Mouse (Mus musculus) midbrain, embryonic 12.5 days (tissue): Measurements from ENCODE around the gene Tmem59l. TPM values are rescaled to one million over a fixed set of nuclear protein-coding genes. Genes with fewer than 3 reads are reported as not detected.

Experiments
- ATAC-seq: fragments of 200-750 bp; cut with Nextera tagmentation; 2 replicates; pipeline ENCODE4 v1.8.0; 2017; ENCODE audit warnings: low read depth, moderate TSS enrichment, moderate library complexity; ENCODE audit not compliant: low FRiP score
- H3K27ac ChIP-seq: fragments of 300-500 bp; sonication (generic); replicated peaks from 2 replicates; pipeline ENCODE4 v1.5.1; 2016; ENCODE audit warnings: mild to moderate bottlenecking
- H3K27me3 ChIP-seq: fragments of 300-500 bp; sonication (generic); 2 replicates; pipeline ENCODE4 v1.6.1; 2016; ENCODE audit warnings: mild to moderate bottlenecking
- H3K36me3 ChIP-seq: fragments of 300-500 bp; sonication (generic); 2 replicates; pipeline ENCODE4 v1.6.1; 2016
- H3K4me1 ChIP-seq: fragments of 300-500 bp; sonication (generic); 2 replicates; pipeline ENCODE4 v1.6.1; 2016
- H3K4me2 ChIP-seq: fragments of 300-500 bp; sonication (generic); replicated peaks from 2 replicates; pipeline ENCODE4 v1.6.1; 2016; ENCODE audit warnings: mild to moderate bottlenecking, moderate library complexity
- H3K4me3 ChIP-seq: fragments of 300-500 bp; sonication (generic); 2 replicates; pipeline ENCODE4 v1.5.1; 2016; ENCODE audit warnings: mild to moderate bottlenecking
- H3K9ac ChIP-seq: fragments of 300-500 bp; sonication (generic); replicated peaks from 2 replicates; pipeline ENCODE4 v1.6.1; 2016; ENCODE audit warnings: mild to moderate bottlenecking, moderate library complexity
- H3K9me3 ChIP-seq: fragments of 300-500 bp; sonication (generic); 2 replicates; pipeline ENCODE4 v1.6.1; 2016; ENCODE audit warnings: mild to moderate bottlenecking
- WGBS: fragments of 180-500 bp; shearing (Covaris S2); methylation state at CpG from one replicate; pipeline ENCODE4 v1.1.7; 2016; 5-methylcytosine and 5-hydroxymethylcytosine counted together
- polyA plus RNA-seq: library from polyadenylated mRNA; unstranded; fragments of >200 nt; fragmentation: Nextera tagmentation; extraction: Ambion mirVana; gene quantifications from 2 replicates; pipeline ENCODE4 v1.2.1, GENCODE M21; 2016

The Tmem59l gene
- polyA plus RNA-seq, 1 experiment from 2014 or later = 21.7 TPM

- Histone ChIP-seq H3K27me3 (peaks cover 40% of the 10 kb centered on the region), H3K27ac (peak overlapping the region; percentile 93), H3K36me3 (peaks cover 28% of the 10 kb centered on the region), H3K4me1 (peaks cover 54% of the 10 kb centered on the region), H3K4me2 (peak overlapping the region; percentile 88), H3K9ac (peak overlapping the region; percentile 87), H3K4me3 (peak overlapping the region; percentile 77), H3K9me3 (no peaks in the 10 kb centered on the region)
- WGBS = 34% methylated on average over 32 of the region's 32 CpGs
- ATAC-seq = no peak; the same call in none of the 2 replicates
Measured at GRCm38 (mm10) chr8:70505698-70506327, 18.7 kb upstream of the Tmem59l start.

GRCm38 (mm10) chr8:70504851-70505250 lies 17.7 kb upstream of the Tmem59l start:
- Histone ChIP-seq H3K4me1 (peaks cover 57% of the 10 kb centered on the region), H3K4me3 (no peak overlapping the region), H3K27me3 (peaks cover 49% of the 10 kb centered on the region), H3K4me2 (no peak overlapping the region), H3K36me3 (peaks cover 28% of the 10 kb centered on the region), H3K27ac (no peak overlapping the region), H3K9me3 (no peaks in the 10 kb centered on the region), H3K9ac (no peak overlapping the region)
- WGBS = 79% methylated on average over 3 of the region's 3 CpGs
- ATAC-seq = no peak

GRCm38 (mm10) chr8:70504291-70504716 lies 17.1 kb upstream of the Tmem59l start:
- Histone ChIP-seq H3K4me2 (no peak overlapping the region), H3K4me3 (no peak overlapping the region), H3K27me3 (peaks cover 55% of the 10 kb centered on the region), H3K9me3 (no peaks in the 10 kb centered on the region), H3K9ac (no peak overlapping the region), H3K4me1 (peaks cover 53% of the 10 kb centered on the region), H3K27ac (no peak overlapping the region), H3K36me3 (peaks cover 28% of the 10 kb centered on the region)
- ATAC-seq = no peak
- WGBS = 64% methylated on average over 16 of the region's 16 CpGs

GRCm38 (mm10) chr8:70503062-70503750 lies 16.0 kb upstream of the Tmem59l start:
- no peaks in the 10 kb centered on the region for H3K9me3 ChIP-seq
- peaks cover 19% of the 10 kb centered on the region for H3K36me3 ChIP-seq
- no peak overlapping the region for H3K9ac ChIP-seq
- no peak for ATAC-seq
- no peak overlapping the region for H3K4me3 ChIP-seq
- WGBS = 10% methylated on average over 46 of the region's 46 CpGs
- H3K27ac ChIP-seq = no peak overlapping the region
- peaks cover 43% of the 10 kb centered on the region for H3K4me1 ChIP-seq
- H3K4me2 ChIP-seq = no peak overlapping the region
- peaks cover 66% of the 10 kb centered on the region for H3K27me3 ChIP-seq

GRCm38 (mm10) chr8:70502540-70502939 lies 15.4 kb upstream of the Tmem59l start:
- no peak overlapping the region for H3K4me3 ChIP-seq
- no peak overlapping the region for H3K9ac ChIP-seq
- no peak overlapping the region for H3K27ac ChIP-seq
- peaks cover 13% of the 10 kb centered on the region for H3K36me3 ChIP-seq
- no peak overlapping the region for H3K4me2 ChIP-seq
- 33% methylated on average over 12 of the region's 12 CpGs for WGBS
- H3K27me3 ChIP-seq = peaks cover 72% of the 10 kb centered on the region
- H3K4me1 ChIP-seq = peaks cover 43% of the 10 kb centered on the region
- H3K9me3 ChIP-seq = no peaks in the 10 kb centered on the region
- no peak for ATAC-seq

- peaks cover 41% of the 10 kb centered on the region for H3K4me1 ChIP-seq
Measured at GRCm38 (mm10) chr8:70501820-70502529, 14.8 kb upstream of the Tmem59l start.

GRCm38 (mm10) chr8:70500386-70501301 lies 13.5 kb upstream of the Tmem59l start:
- Histone ChIP-seq H3K4me3 (peak overlapping the region; percentile 12), H3K9ac (no peak overlapping the region), H3K27ac (no peak overlapping the region), H3K9me3 (no peaks in the 10 kb centered on the region), H3K27me3 (peaks cover 91% of the 10 kb centered on the region), H3K36me3 (peaks cover 6% of the 10 kb centered on the region; the same call in 1 of the 2 replicates), H3K4me1 (peaks cover 35% of the 10 kb centered on the region), H3K4me2 (peak overlapping the region; percentile 21; the same call in 1 of the 2 replicates)
- ATAC-seq = no peak
- WGBS = 9% methylated on average over 39 of the region's 39 CpGs

More at GRCm38 (mm10) chr8:70501820-70502529, 14.8 kb upstream of the Tmem59l start:
- H3K27ac ChIP-seq = no peak overlapping the region
- H3K4me2 ChIP-seq = no peak overlapping the region
- H3K9me3 ChIP-seq = no peaks in the 10 kb centered on the region
- WGBS = 10% methylated on average over 23 of the region's 23 CpGs
- no peak overlapping the region for H3K4me3 ChIP-seq
- no peak overlapping the region; the same call in 1 of the 2 replicates for H3K9ac ChIP-seq
- H3K36me3 ChIP-seq = peaks cover 7% of the 10 kb centered on the region
- no peak for ATAC-seq
- H3K27me3 ChIP-seq = peaks cover 78% of the 10 kb centered on the region

- Histone ChIP-seq H3K9me3 (no peaks in the 10 kb centered on the region), H3K27me3 (peaks cover 100% of the 10 kb centered on the region), H3K4me1 (peaks cover 36% of the 10 kb centered on the region), H3K27ac (no peak overlapping the region), H3K4me3 (peak overlapping the region; percentile 5), H3K36me3 (no peaks in the 10 kb centered on the region), H3K4me2 (peak overlapping the region; percentile 18; the same call in 1 of the 2 replicates), H3K9ac (no peak overlapping the region; the same call in 1 of the 2 replicates)
- ATAC-seq = no peak
- WGBS = 6% methylated on average over 12 of the region's 12 CpGs
Measured at GRCm38 (mm10) chr8:70495771-70496062, 8.6 kb upstream of the Tmem59l start.

- Histone ChIP-seq H3K9me3 (no peaks in the 10 kb centered on the region), H3K4me2 (peak overlapping the region; percentile 18; the same call in 1 of the 2 replicates), H3K36me3 (no peaks in the 10 kb centered on the region), H3K27ac (no peak overlapping the region), H3K4me3 (peak overlapping the region; percentile 5), H3K9ac (no peak overlapping the region; the same call in 1 of the 2 replicates), H3K4me1 (peaks cover 35% of the 10 kb centered on the region), H3K27me3 (peaks cover 100% of the 10 kb centered on the region)
- 0 out of 2 replicates have a peak, but pooled peaks have one; percentile 18 for ATAC-seq
- WGBS = 3% methylated on average over 21 of the region's 21 CpGs
Measured at GRCm38 (mm10) chr8:70495001-70495770, 8.0 kb upstream of the Tmem59l start.

- 0 out of 2 replicates have a peak overlapping the region, but pooled peaks have one; percentile 52 for H3K4me2 ChIP-seq
- peaks cover 38% of the 10 kb centered on the region for H3K4me1 ChIP-seq
- no peak for ATAC-seq
- H3K36me3 ChIP-seq = no peaks in the 10 kb centered on the region
- H3K4me3 ChIP-seq = peak overlapping the region; percentile 9; the same call in 1 of the 2 replicates
- no peak overlapping the region for H3K27ac ChIP-seq
- H3K27me3 ChIP-seq = peaks cover 100% of the 10 kb centered on the region
- WGBS = 4% methylated on average over 28 of the region's 28 CpGs
- H3K9ac ChIP-seq = no peak overlapping the region
- no peaks in the 10 kb centered on the region for H3K9me3 ChIP-seq
Measured at GRCm38 (mm10) chr8:70494416-70494945, 7.3 kb upstream of the Tmem59l start.
